Mouse (Mus musculus) embryonic facial prominence, embryonic 13.5 days (tissue): ENCODE measurements around the gene Zfp831. TPM values are rescaled to one million over a fixed set of nuclear protein-coding genes. Genes with fewer than 3 reads are reported as not detected.

ENCODE experiments used
- ATAC-seq: fragments of 200-750 bp; cut with Nextera tagmentation; 2 replicates; pipeline ENCODE4 v1.8.0; 2017; ENCODE audit warnings: low read depth; ENCODE audit not compliant: insufficient number of reproducible peaks, insufficient read depth, low FRiP score, low TSS enrichment
- H3K27ac ChIP-seq: fragments of 300-500 bp; sonication (generic); 2 replicates; pipeline ENCODE4 v1.5.1; 2015; ENCODE audit warnings: moderate library complexity, mild to moderate bottlenecking, inconsistent platforms
- H3K27me3 ChIP-seq: fragments of 300-500 bp; sonication (generic); 2 replicates; pipeline ENCODE4 v1.6.1; 2015; ENCODE audit warnings: mild to moderate bottlenecking, inconsistent platforms
- H3K36me3 ChIP-seq: fragments of 300-500 bp; sonication (generic); 2 replicates; pipeline ENCODE4 v1.6.1; 2015; ENCODE audit warnings: mild to moderate bottlenecking, inconsistent platforms
- H3K4me1 ChIP-seq: fragments of 300-500 bp; sonication (generic); 2 replicates; pipeline ENCODE4 v1.6.1; 2015; ENCODE audit warnings: inconsistent platforms
- H3K4me2 ChIP-seq: fragments of 300-500 bp; sonication (generic); 2 replicates; pipeline ENCODE4 v1.6.1; 2015; ENCODE audit warnings: moderate library complexity, mild to moderate bottlenecking, inconsistent platforms
- H3K4me3 ChIP-seq: fragments of 300-500 bp; sonication (generic); 2 replicates; pipeline ENCODE4 v1.5.1; 2015; ENCODE audit warnings: mild to moderate bottlenecking, inconsistent platforms
- H3K9ac ChIP-seq: fragments of 300-500 bp; sonication (generic); 2 replicates; pipeline ENCODE4 v1.6.1; 2015; ENCODE audit warnings: mild to moderate bottlenecking, inconsistent platforms
- H3K9me3 ChIP-seq: fragments of 300-500 bp; sonication (generic); 2 replicates; pipeline ENCODE4 v1.6.1; 2016; ENCODE audit warnings: inconsistent platforms
- WGBS: fragments of 180-500 bp; shearing (Covaris S2); methylation state at CpG from one replicate; pipeline ENCODE4 v1.1.7; 2015; ENCODE audit warnings: mixed read lengths; 5-methylcytosine and 5-hydroxymethylcytosine counted together
- polyA plus RNA-seq: library from polyadenylated mRNA; unstranded; fragments of >200 nt; fragmentation: Nextera tagmentation; extraction: Ambion mirVana; gene quantifications from 2 replicates; pipeline ENCODE4 v1.2.1, GENCODE M21; 2015

Gene Zfp831
- polyA plus RNA-seq, 1 experiment from 2014 or later = 0.07 TPM

DNA sequence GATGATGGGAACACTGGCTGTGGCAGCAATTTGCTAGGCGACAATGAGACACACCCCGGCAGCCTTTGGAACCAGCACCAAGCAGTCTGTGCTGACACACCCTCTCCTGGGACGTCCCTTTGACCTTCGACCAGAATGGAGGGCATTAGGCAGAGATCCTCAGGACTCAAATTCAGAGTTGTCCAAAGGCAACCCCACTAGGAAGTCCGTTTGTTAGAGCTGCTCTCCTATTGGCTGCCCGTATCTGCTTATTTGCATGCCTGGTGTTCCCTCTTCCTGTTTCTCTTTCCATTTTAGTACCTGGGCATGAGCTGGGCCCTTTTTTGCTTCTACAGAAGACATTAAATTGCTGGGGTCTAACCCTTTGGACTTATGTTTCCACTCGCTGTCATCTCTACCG lies 105.0 kb downstream of the Zfp831 start:
- ATAC-seq = no peak
- H3K4me2 ChIP-seq = no peak overlapping the region
- no peaks in the 10 kb centered on the region for H3K36me3 ChIP-seq
- H3K9ac ChIP-seq = no peak overlapping the region
- no peaks in the 10 kb centered on the region for H3K9me3 ChIP-seq
- no peaks in the 10 kb centered on the region for H3K27me3 ChIP-seq
- H3K4me3 ChIP-seq = no peak overlapping the region
- WGBS = 81% methylated on average over 8 of the region's 8 CpGs
- H3K4me1 ChIP-seq = peaks cover 11% of the 10 kb centered on the region; the same call in 1 of the 2 replicates
- H3K27ac ChIP-seq = no peak overlapping the region

DNA sequence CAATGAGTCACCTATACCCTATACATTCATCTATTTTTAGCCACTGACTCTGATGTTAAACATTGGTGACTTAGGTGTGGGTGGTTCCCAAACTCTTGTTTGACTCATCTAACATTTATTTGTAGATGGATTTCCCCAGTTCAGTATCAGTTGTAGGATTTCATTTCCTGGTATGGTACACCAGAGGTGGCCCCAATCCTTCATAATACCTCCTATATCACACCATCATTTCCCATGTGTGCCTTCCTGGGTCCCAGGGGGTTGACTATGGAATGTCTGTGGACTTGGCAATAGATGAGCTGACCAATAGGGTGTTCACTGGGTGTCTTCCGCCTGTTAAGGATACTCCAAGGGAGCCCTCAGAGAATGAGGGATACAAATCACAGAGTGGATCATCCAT lies 109.9 kb downstream of the Zfp831 start:
- H3K27ac ChIP-seq = no peak overlapping the region
- no peaks in the 10 kb centered on the region for H3K36me3 ChIP-seq
- H3K27me3 ChIP-seq = no peaks in the 10 kb centered on the region
- H3K4me1 ChIP-seq = peaks cover 11% of the 10 kb centered on the region
- no peaks in the 10 kb centered on the region for H3K9me3 ChIP-seq
- H3K9ac ChIP-seq = no peak overlapping the region
- 88% methylated on average over 1 of the region's 1 CpGs for WGBS
- ATAC-seq = no peak
- H3K4me2 ChIP-seq = no peak overlapping the region
- no peak overlapping the region for H3K4me3 ChIP-seq

DNA sequence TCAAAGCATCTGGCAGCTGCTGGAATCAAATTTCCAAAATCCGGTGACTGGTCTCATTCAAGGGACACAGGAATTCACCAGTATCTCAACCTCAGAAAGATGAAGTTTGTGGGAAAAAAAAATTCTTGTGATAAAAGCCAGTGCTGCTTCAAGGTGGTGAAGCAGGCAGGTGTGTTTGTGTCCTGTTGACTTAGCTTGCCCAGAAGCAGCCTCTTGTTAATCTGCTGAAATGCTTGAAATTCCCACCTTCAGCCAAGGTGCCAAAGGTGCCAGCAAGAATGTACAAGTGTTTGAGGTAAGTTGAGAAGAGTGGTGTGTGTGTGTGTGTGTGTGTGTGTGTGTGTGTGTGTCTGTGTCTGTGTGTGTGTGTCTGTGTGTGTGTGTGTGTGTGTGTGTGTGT lies 110.9 kb downstream of the Zfp831 start:
- Histone ChIP-seq H3K36me3 (no peaks in the 10 kb centered on the region), H3K9me3 (no peaks in the 10 kb centered on the region), H3K4me3 (no peak overlapping the region), H3K9ac (no peak overlapping the region), H3K27ac (no peak overlapping the region), H3K4me1 (peaks cover 4% of the 10 kb centered on the region), H3K4me2 (no peak overlapping the region), H3K27me3 (no peaks in the 10 kb centered on the region)
- 5% methylated on average over 1 of the region's 1 CpGs for WGBS
- no peak for ATAC-seq

DNA sequence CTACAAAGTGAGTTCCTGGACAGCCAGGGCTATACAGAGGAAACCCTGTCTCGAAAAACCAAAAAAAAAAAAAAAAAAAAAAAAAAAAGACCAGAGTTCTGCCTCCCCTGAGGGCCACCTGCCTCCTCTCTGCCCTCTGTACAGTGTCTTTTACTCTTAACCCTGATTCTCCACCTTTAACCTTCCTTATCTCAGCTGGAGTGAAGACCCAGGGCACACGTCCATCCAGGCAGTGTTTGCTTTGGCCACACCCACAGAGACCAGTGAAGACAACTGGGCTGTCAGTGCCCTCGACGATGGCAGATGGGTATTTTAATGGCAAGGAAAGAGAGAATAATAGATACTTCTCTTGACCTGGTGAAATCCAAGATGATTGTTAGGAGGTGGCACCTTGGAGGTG lies 115.9 kb downstream of the Zfp831 start:
- Histone ChIP-seq H3K36me3 (no peaks in the 10 kb centered on the region), H3K4me3 (no peak overlapping the region), H3K4me2 (no peak overlapping the region), H3K4me1 (peaks cover 25% of the 10 kb centered on the region), H3K27ac (no peak overlapping the region), H3K9me3 (no peaks in the 10 kb centered on the region), H3K27me3 (no peaks in the 10 kb centered on the region), H3K9ac (no peak overlapping the region)
- WGBS = 78% methylated on average over 4 of the region's 4 CpGs
- no peak for ATAC-seq

Other genes with a start within 250 kb of the Zfp831 start
- 131 and 140 TPM in 2 replicates for gene Nelfcd, start 227.7 kb upstream of the Zfp831 start, polyA plus RNA-seq
- 148 and 153 TPM in 2 replicates for gene Ctsz, start 204.5 kb upstream of the Zfp831 start, polyA plus RNA-seq
- gene Tubb1, start 192.8 kb upstream of the Zfp831 start, polyA plus RNA-seq = 3.1 and 3.3 TPM in 2 replicates
- 779 and 911 TPM in 2 replicates for gene Atp5e, start 179.4 kb upstream of the Zfp831 start, polyA plus RNA-seq
- 108 TPM in 2 replicates for gene Prelid3b, start 170.5 kb upstream of the Zfp831 start, polyA plus RNA-seq
- 14.4 and 15.6 TPM in 2 replicates for gene Edn3, start 117.1 kb downstream of the Zfp831 start, polyA plus RNA-seq